Mouse (Mus musculus): ENCODE data around the gene Ush2a.

GRCm38 (mm10) chr1:188468371-188468783, 206.6 kb downstream of the Ush2a start:
- TF ChIP-seq CTCF (IDR thresholded peaks at IDR 0.05) (no peak), POLR2A (IDR thresholded peaks at IDR 0.05; ENCODE audit: insufficient read depth, low read depth, low read length) (no peak), EP300 (IDR thresholded peaks at IDR 0.05; ENCODE audit: insufficient read depth, low read depth, low read length) (no peak)
